Mouse (Mus musculus): ENCODE measurements around the gene Ppil3. TPM values are rescaled to one million over a fixed set of nuclear protein-coding genes. Genes with fewer than 3 reads are reported as not detected.

The Ppil3 gene
- total and polyA plus RNA-seq, 3 experiments = 8.8 to 106 (median 55.2) TPM

GRCm38 (mm10) chr1:58460566-58460965 lies 15.3 kb upstream of the Ppil3 start:
- ATAC-seq (ENCODE audit: extremely low read depth, insufficient number of reproducible peaks, low FRiP score, poor library complexity, severe bottlenecking) (no peak), DNase-seq (ENCODE audit: low spot score) (no peak)
- no peaks in the 10 kb centered on the region for H3K9me3 ChIP-seq (replicated peaks)
- no peak for TF ChIP-seq TAL1 (conservative IDR thresholded peaks at IDR 0.05; ENCODE audit: low read depth, low read length)
- TF ChIP-seq GATA2 (IDR thresholded peaks at IDR 0.05; ENCODE audit: borderline replicate concordance, low read depth, low read length) = no peak
- TF ChIP-seq GATA1 (IDR thresholded peaks at IDR 0.05; ENCODE audit: borderline replicate concordance, low read length) = no peak
- TF ChIP-seq POLR2AphosphoS5 (IDR thresholded peaks at IDR 0.05; ENCODE audit: insufficient replicate concordance, low read depth, low read length) = no peak
- H3K4me1 ChIP-seq (ENCODE audit: insufficient read depth, low read depth, low read length) = no peaks in the 10 kb centered on the region
- H3K36me3 ChIP-seq (replicated peaks) = peaks cover 94% of the 10 kb centered on the region
- no peaks in the 10 kb centered on the region for H3K27me3 ChIP-seq (ENCODE audit: insufficient read depth, low read length)
- H3K4me3 ChIP-seq (ENCODE audit: low read depth, low read length) = no peak overlapping the region

- ATAC-seq (ENCODE audit: extremely low read depth, insufficient number of reproducible peaks, low FRiP score, poor library complexity, severe bottlenecking) (no peak), DNase-seq (ENCODE audit: low spot score) (no peak)
- peaks cover 93% of the 10 kb centered on the region for H3K36me3 ChIP-seq (replicated peaks)
- no peak overlapping the region for H3K4me3 ChIP-seq (ENCODE audit: low read depth, low read length)
- TF ChIP-seq GATA2 (IDR thresholded peaks at IDR 0.05; ENCODE audit: borderline replicate concordance, low read depth, low read length) = no peak
- TF ChIP-seq TAL1 (conservative IDR thresholded peaks at IDR 0.05; ENCODE audit: low read depth, low read length) = no peak
- no peak for TF ChIP-seq POLR2AphosphoS5 (IDR thresholded peaks at IDR 0.05; ENCODE audit: insufficient replicate concordance, low read depth, low read length)
- TF ChIP-seq GATA1 (IDR thresholded peaks at IDR 0.05; ENCODE audit: borderline replicate concordance, low read length) = no peak
- no peak for TF ChIP-seq CTCF (IDR thresholded peaks at IDR 0.05; ENCODE audit: low read depth, low read length)
- no peaks in the 10 kb centered on the region for H3K9me3 ChIP-seq (replicated peaks)
- no peaks in the 10 kb centered on the region for H3K4me1 ChIP-seq (ENCODE audit: insufficient read depth, low read depth, low read length)
- no peaks in the 10 kb centered on the region for H3K27me3 ChIP-seq (ENCODE audit: insufficient read depth, low read length)
Observed at GRCm38 (mm10) chr1:58458867-58459266, 13.6 kb upstream of the Ppil3 start.

- Histone ChIP-seq H3K4me3 (ENCODE audit: low read depth, low read length) (no peak overlapping the region), H3K9me3 (replicated peaks) (peaks cover 3% of the 10 kb centered on the region; the same call in 1 of the 2 replicates), H3K4me1 (ENCODE audit: insufficient read depth, low read depth, low read length) (no peaks in the 10 kb centered on the region), H3K36me3 (replicated peaks) (peaks cover 93% of the 10 kb centered on the region), H3K27me3 (ENCODE audit: insufficient read depth, low read length) (no peaks in the 10 kb centered on the region)
- TF ChIP-seq GATA2 (IDR thresholded peaks at IDR 0.05; ENCODE audit: borderline replicate concordance, low read depth, low read length) = no peak
- TF ChIP-seq CTCF (IDR thresholded peaks at IDR 0.05; ENCODE audit: low read depth, low read length) = no peak
- TF ChIP-seq TAL1 (conservative IDR thresholded peaks at IDR 0.05; ENCODE audit: low read depth, low read length) = no peak
- TF ChIP-seq POLR2AphosphoS5 (IDR thresholded peaks at IDR 0.05; ENCODE audit: insufficient replicate concordance, low read depth, low read length) = no peak
- no peak for TF ChIP-seq GATA1 (IDR thresholded peaks at IDR 0.05; ENCODE audit: borderline replicate concordance, low read length)
- ATAC-seq (ENCODE audit: extremely low read depth, insufficient number of reproducible peaks, low FRiP score, poor library complexity, severe bottlenecking) (no peak), DNase-seq (ENCODE audit: low spot score) (no peak)
Observed at GRCm38 (mm10) chr1:58458175-58458574, 12.9 kb upstream of the Ppil3 start.

DNA sequence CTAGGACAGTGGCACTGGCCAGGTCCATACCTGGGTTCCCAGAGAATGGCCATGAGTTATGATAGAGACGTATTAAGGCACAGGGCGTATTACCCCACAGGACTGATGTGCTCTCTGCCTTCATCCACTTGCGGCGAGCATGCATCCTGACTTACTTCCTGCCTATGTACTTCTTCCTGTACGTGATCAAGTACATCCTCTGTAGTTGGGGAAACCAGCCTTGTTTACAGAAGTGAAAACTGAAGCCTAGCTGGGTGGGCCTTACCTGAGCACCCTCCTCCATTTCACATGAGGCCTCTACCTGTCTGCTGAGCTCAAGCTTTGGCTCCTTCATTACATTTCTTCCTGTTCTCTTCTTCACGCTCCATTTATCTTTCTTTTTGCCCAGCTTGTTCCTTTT lies 9.0 kb upstream of the Ppil3 start:
- peaks cover 3% of the 10 kb centered on the region; the same call in 1 of the 2 replicates for H3K9me3 ChIP-seq (replicated peaks)
- peaks cover 87% of the 10 kb centered on the region for H3K36me3 ChIP-seq (replicated peaks)
- H3K4me3 ChIP-seq (ENCODE audit: low read depth, low read length) = no peak overlapping the region
- peaks cover 5% of the 10 kb centered on the region; the same call in 1 of the 2 replicates for H3K4me1 ChIP-seq (ENCODE audit: insufficient read depth, low read depth, low read length)
- ATAC-seq (ENCODE audit: extremely low read depth, insufficient number of reproducible peaks, low FRiP score, poor library complexity, severe bottlenecking) (no peak), DNase-seq (ENCODE audit: low spot score) (no peak)
- no peaks in the 10 kb centered on the region for H3K27me3 ChIP-seq (ENCODE audit: insufficient read depth, low read length)
- TF ChIP-seq GATA2 (IDR thresholded peaks at IDR 0.05; ENCODE audit: borderline replicate concordance, low read depth, low read length) (no peak), TAL1 (conservative IDR thresholded peaks at IDR 0.05; ENCODE audit: low read depth, low read length) (no peak), CTCF (IDR thresholded peaks at IDR 0.05; ENCODE audit: low read depth, low read length) (no peak; the same call in 1 of the 2 replicates)

GRCm38 (mm10) chr1:58448396-58448795 lies 3.1 kb upstream of the Ppil3 start:
- no peak for DNase-seq (ENCODE audit: low spot score)
- Histone ChIP-seq H3K27me3 (ENCODE audit: insufficient read depth, low read length) (peaks cover 6% of the 10 kb centered on the region; the same call in 1 of the 2 replicates), H3K4me1 (ENCODE audit: insufficient read depth, low read depth, low read length) (peaks cover 35% of the 10 kb centered on the region), H3K4me3 (ENCODE audit: low read depth, low read length) (no peak overlapping the region), H3K9me3 (replicated peaks) (0 out of 2 replicates have a peak, but pooled peaks cover under 1% of the 10 kb centered on the region), H3K36me3 (replicated peaks) (peaks cover 64% of the 10 kb centered on the region)
- ATAC-seq (ENCODE audit: extremely low read depth, insufficient number of reproducible peaks, low FRiP score, poor library complexity, severe bottlenecking) = no peak
- TF ChIP-seq TAL1 (conservative IDR thresholded peaks at IDR 0.05; ENCODE audit: low read depth, low read length) (no peak), CTCF (IDR thresholded peaks at IDR 0.05; ENCODE audit: low read depth, low read length) (no peak), GATA1 (IDR thresholded peaks at IDR 0.05; ENCODE audit: borderline replicate concordance, low read length) (no peak), GATA2 (IDR thresholded peaks at IDR 0.05; ENCODE audit: borderline replicate concordance, low read depth, low read length) (no peak), POLR2AphosphoS5 (IDR thresholded peaks at IDR 0.05; ENCODE audit: insufficient replicate concordance, low read depth, low read length) (no peak)

DNA sequence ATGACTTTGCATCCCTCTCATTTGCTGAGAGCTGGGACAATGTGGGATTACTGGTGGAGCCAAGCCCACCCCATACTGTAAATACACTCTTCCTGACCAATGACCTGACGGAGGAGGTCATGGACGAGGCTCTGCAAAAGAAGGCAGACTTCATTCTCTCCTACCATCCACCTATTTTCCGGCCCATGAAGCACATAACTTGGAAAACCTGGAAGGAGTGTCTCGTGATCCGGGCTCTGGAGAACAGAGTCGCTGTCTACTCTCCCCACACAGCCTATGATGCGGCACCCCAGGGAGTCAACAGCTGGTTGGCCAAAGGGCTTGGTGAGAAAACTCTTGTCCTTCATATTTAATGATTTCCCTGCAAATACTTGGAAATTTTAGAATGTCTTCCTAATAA lies 2.5 kb upstream of the Ppil3 start:
- peaks cover 6% of the 10 kb centered on the region; the same call in 1 of the 2 replicates for H3K27me3 ChIP-seq (ENCODE audit: insufficient read depth, low read length)
- no peaks in the 10 kb centered on the region for H3K9me3 ChIP-seq (replicated peaks)
- H3K4me1 ChIP-seq (ENCODE audit: insufficient read depth, low read depth, low read length) = peaks cover 35% of the 10 kb centered on the region
- ATAC-seq (ENCODE audit: extremely low read depth, insufficient number of reproducible peaks, low FRiP score, poor library complexity, severe bottlenecking) = no peak
- no peak for TF ChIP-seq GATA1 (IDR thresholded peaks at IDR 0.05; ENCODE audit: borderline replicate concordance, low read length)
- no peak for TF ChIP-seq CTCF (IDR thresholded peaks at IDR 0.05; ENCODE audit: low read depth, low read length)
- peaks cover 60% of the 10 kb centered on the region for H3K36me3 ChIP-seq (replicated peaks)
- DNase-seq (ENCODE audit: low spot score) = no peak
- no peak overlapping the region for H3K4me3 ChIP-seq (ENCODE audit: low read depth, low read length)

- Histone ChIP-seq H3K27me3 (ENCODE audit: insufficient read depth, low read length) (peaks cover 6% of the 10 kb centered on the region; the same call in 1 of the 2 replicates), H3K4me3 (ENCODE audit: low read depth, low read length) (peak overlapping the region; percentile 76), H3K4me1 (ENCODE audit: insufficient read depth, low read depth, low read length) (peaks cover 33% of the 10 kb centered on the region), H3K36me3 (replicated peaks) (peaks cover 60% of the 10 kb centered on the region), H3K9me3 (replicated peaks) (no peaks in the 10 kb centered on the region)
- ATAC-seq (ENCODE audit: extremely low read depth, insufficient number of reproducible peaks, low FRiP score, poor library complexity, severe bottlenecking) = no peak
- TF ChIP-seq GATA2 (IDR thresholded peaks at IDR 0.05; ENCODE audit: borderline replicate concordance, low read depth, low read length) (no peak), POLR2AphosphoS5 (IDR thresholded peaks at IDR 0.05; ENCODE audit: insufficient replicate concordance, low read depth, low read length) (no peak), TAL1 (conservative IDR thresholded peaks at IDR 0.05; ENCODE audit: low read depth, low read length) (no peak), CTCF (IDR thresholded peaks at IDR 0.05; ENCODE audit: low read depth, low read length) (no peak), GATA1 (IDR thresholded peaks at IDR 0.05; ENCODE audit: borderline replicate concordance, low read length) (no peak)
- DNase-seq (ENCODE audit: low spot score) = no peak
Observed at GRCm38 (mm10) chr1:58445861-58446260, 575 bp upstream of the Ppil3 start.
